Mouse (Mus musculus): ENCODE data around the gene Lipe.

The Lipe gene

GRCm38 (mm10) chr7:25385850-25386555 is 12.5 kb downstream of the Lipe start:
- DNase-seq (ENCODE audit: low read depth, low spot score) = no peak

- no peak for DNase-seq (ENCODE audit: low read depth, low spot score)
These were observed 13.3 kb downstream of the Lipe start for GRCm38 (mm10) chr7:25385259-25385658.

DNA sequence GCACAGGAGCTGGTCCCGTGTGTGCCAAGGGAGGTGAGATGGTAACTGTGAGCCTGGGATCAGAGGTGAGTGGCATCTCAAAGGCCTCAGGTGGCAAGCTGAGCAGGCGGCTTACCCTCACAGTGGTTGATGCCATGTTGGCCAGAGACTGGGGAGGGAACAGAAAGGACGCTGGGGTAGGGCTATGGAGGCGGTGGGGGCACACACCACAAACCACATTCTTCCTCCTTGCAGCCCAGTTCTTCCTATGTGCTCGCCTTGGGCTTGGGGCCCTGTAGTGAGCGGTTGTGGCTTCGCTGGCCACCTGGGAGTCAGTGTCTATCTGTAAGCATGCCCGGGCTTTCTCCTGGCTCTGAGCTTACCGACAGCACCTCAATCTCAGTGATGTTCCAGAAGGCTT is 13.7 kb downstream of the Lipe start:
- DNase-seq (ENCODE audit: low read depth, low spot score) = no peak

DNA sequence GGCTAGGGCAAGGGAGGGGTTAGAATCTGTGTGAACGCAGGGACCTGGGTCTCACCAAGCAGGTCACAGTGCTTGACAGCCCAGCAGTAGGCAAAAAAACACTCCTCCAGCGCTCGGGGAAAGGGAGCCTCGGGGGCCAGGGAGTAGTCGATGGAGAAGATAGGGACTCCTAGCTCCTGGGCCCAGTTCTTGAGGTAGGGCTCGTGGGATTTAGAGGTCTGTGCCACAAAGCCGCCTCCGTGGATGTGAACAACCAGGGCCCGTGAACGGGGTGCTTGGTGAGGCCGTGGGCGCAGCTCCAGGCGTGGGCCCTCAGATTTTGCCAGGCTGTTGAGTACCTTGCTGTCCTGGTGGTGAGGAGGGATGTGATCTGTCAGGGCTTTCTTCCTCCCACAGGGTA is 14.2 kb downstream of the Lipe start:
- DNase-seq (ENCODE audit: low read depth, low spot score) = no peak

DNA sequence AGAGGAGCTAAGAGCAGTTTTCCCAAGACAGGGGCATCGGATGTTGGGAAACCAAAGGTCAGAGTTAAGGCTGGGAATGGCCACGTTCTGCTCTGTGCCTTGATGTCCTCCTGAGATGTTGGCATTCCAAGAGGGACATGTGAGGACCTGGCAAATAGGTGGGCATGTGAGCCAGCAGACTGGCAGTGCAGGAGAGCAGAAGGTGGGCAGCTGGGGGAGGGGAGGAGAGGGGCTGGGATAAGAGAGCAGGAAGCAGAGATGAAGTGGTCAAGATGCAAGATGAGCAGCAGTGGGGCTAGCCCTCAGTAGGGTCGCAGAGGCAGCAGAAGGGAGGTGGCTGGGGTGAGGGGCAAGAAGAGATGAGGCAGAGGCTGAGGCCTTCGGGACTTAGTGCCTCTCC is 14.6 kb downstream of the Lipe start:
- DNase-seq (ENCODE audit: low read depth, low spot score) = no peak

- DNase-seq (ENCODE audit: low read depth, low spot score) = no peak
These were observed 15.1 kb downstream of the Lipe start for GRCm38 (mm10) chr7:25383385-25383784.

DNA sequence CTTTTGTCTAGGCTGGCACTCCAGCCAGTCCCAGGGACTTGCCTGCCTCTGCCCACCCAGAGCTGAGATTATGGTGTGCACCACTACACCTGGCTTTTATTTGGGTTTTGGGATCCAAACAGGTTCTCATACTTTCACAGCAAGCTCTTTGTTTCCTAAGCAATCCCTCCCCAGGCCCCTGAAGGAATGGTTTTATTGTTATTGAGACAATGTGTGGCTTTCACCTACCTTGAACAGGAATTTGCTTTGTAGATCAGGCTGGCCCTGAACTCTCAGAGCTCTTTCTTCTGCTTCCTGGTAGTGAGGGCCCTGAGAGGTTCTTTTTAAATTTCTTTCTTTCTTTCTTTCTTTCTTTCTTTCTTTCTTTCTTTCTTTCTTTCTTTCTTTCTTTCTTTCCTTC is 16.0 kb downstream of the Lipe start:
- peak; percentile 62 for DNase-seq (ENCODE audit: low read depth, low spot score)

DNA sequence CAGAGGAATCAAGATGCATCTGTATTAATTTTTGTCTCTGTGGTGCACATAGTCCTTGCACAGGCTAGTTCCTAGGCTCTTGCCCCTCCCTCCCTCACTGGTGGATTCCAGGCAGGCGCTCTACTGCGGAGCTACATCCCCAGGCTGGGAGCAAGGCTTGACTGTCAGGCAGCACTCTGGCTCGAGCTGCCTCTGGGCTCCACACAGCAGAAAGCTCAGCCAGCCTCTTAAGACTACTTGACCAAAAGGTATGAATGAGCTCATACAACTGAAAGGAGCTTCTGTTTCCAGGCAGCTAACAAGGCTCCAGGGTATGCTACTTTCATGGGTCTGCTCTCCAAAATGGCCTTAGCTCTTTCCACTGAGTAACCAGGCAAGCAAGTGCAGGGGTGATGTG is 17.2 kb downstream of the Lipe start:
- DNase-seq (ENCODE audit: low read depth, low spot score) = no peak

DNA sequence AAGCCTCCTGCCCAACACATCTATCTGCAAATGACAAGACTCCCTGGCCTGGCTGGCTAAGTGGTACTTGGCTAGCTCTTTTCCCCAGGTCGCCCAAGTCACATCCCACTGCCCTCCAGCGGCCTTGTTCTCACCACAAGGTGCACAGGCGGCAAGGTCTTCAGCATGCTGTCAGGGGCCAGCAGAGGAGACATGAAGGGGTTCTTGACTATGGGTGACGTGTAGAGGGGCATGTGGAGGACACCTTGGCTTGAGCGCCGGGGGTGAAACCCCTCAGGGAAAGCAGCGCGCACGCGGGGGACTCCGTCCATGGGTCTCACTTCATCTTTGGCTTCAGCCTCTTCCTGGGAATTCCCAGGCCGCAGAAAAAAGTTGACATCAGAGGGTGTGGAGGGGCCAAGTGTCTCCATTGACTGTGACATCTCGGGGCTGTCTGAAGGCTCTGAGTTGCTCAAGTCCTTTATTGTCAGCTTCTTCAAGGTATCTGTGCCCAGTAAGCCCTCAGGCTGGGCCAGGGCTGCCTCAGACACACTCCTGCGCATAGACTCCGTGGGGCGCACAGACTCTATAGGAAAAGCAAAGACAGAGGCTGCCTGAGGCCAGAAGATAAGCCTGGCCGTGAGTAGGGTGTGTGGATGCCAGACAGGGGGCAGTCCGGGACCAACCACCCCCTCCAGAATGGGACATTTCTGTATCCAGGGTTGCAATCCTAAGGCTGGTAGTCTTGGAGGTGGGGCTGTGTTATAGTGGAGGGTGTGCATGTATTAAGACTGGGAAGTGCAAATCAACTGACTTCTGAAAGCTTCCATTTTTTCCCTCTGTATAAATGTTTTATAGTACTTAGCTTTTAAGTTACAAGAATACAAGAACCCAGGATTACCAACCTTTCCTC is 17.9 kb downstream of the Lipe start:
- DNase-seq (ENCODE audit: low read depth, low spot score) = no peak

DNA sequence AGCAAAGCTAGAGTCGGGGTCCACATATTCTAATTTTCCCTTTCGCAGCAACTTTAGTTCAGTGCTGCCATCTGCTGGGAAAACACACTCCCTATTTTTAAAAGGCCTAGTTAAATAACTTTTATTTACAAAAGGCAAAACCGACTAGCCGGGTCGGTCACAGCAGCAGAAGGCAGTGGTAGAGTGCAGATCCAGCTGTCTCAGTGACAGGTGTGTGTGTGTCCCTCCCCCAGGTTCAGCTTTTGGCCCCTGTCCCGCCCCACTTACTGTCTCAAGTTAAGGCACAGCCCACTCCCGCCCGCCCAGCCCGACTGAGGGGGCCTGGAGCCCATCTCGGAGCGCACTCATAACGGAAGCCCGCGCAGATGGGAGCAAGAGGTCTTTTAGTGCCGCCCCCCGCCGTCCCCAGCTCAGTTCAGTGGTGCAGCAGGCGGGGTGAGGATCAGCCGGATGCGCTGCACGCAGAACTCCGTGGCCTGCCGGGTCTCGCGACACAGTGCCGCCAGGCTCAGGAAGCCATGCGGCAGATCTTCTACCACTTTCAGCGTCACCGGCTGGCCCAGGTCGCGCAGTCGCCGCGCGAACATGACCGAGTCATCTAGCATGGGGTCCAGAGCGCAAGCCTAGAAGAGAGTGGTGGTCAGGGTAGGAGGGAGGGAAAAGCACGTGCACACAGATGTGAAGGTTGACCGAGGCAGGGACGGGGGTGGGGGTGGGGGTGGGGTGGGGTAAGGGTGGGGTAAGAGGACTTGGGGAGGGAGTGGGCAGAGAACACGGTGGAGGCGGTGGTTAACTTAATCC is 18.8 kb downstream of the Lipe start:
- peak; percentile 80 for DNase-seq (ENCODE audit: low read depth, low spot score)

GRCm38 (mm10) chr7:25378181-25379100 is 20.1 kb downstream of the Lipe start:
- DNase-seq (ENCODE audit: low read depth, low spot score) = no peak

- peak; percentile 63 for DNase-seq (ENCODE audit: low read depth, low spot score)
These were observed 21.3 kb downstream of the Lipe start for GRCm38 (mm10) chr7:25377100-25377700.

- peak; percentile 90 for DNase-seq (ENCODE audit: low read depth, low spot score)
These were observed 22.0 kb downstream of the Lipe start for GRCm38 (mm10) chr7:25376556-25376955.

DNA sequence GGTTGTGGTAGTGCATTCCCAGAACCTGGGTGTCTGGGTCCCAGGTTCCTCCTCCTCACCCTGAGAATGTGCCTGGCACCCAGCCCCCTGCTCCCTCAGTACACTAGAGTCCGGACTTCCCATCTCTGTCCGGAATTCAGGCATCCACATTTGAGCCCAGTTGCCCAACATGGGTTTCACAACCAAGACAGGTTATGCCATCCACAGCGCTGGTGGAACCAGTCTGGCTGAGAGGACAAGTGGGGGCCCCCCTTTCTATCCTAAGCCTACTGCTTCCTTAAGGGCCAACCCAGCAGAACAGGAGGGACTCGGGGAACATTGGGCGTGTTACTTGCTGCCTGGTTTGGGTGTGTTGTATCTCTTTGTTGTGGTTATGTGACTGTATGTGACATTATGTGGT is 26.1 kb downstream of the Lipe start:
- DNase-seq (ENCODE audit: low read depth, low spot score) = no peak

GRCm38 (mm10) chr7:25369058-25369749 is 29.3 kb downstream of the Lipe start, which contains the start of gene Cnfn:
Gene Cnfn (minus strand): TSS chr7:25369724.
- DNase-seq (ENCODE audit: low read depth, low spot score) = no peak

- DNase-seq (ENCODE audit: low read depth, low spot score) = no peak
These were observed 30.2 kb downstream of the Lipe start for GRCm38 (mm10) chr7:25368333-25368732.

GRCm38 (mm10) chr7:25367632-25368293 is 30.7 kb downstream of the Lipe start:
- peak; percentile 52 for DNase-seq (ENCODE audit: low read depth, low spot score)

DNA sequence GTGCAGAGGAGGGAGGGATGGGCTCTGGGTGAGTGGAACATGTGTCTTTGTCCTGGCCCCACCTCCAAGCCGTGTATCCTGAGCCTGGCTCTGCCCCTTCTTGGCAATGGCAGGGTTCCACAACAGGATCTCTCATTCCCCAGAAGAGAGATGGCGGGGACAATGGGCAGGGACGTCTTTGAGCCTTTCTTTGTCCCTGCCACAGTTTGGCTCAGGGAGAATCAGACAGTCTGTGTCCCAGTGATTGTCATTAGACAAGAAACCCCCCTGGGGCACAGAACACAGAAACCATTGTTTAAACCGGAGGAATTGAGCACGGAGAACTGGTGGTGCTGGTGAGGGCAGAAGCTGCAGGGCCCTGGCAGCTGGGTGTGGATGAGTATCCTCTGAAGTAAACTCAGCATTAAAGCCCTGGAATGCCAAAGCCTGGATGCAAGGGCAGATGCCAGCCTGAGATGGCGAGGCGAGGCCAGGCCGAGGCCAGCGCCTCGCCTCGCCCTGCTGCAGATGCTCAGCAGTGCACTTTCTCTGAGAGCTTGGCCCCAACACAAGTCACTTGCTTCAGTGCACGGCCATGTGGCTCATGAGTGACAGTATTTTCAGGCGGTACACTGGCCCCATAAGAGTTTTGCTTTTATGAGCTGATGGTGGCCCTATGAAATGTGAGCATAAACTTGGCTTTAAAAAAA is 32.4 kb downstream of the Lipe start:
- DNase-seq (ENCODE audit: low read depth, low spot score) = peak; percentile 62

DNA sequence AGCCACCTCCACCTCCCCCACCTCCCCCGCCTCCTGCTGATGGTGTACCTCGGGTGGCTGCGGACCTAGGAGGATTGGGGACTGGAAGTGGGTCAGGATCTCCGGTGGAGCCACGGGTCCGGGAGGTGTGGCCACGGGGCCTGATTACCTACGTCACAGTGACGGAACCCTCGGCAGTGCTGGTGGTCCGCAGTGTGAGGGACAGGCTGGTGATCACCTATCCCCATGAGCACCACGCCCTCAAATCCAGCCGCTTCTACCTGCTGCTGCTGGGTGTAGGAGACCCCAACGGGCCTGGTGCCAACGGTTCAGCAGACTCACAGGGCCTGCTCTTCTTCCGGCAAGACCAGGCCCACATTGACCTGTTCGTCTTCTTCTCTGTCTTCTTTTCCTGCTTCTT is 34.9 kb downstream of the Lipe start:
- no peak for DNase-seq (ENCODE audit: low read depth, low spot score)

Measured in ZHBTc4 (cell line).